Mouse (Mus musculus) cortical plate, adult 2 months (tissue): ENCODE measurements at regions not wholly inside any gene's neighbourhood (a gene's known extent, or its start where the extent isn't known, plus 50 kb on each side); places are given as distances from the start of the nearest gene placed in this dataset.

Experiments
- CTCF ChIP-seq: fragments of 200-500 bp; IDR thresholded peaks from 2 replicates; pipeline ENCODE4 v1.5.1; 2011; ENCODE audit warnings: mild to moderate bottlenecking, control low read depth, low read length; ENCODE audit not compliant: insufficient read depth; ENCODE audit errors: extremely low read depth
- POLR2A ChIP-seq: fragments of 200-500 bp; IDR thresholded peaks from 2 replicates; pipeline ENCODE4 v1.6.1; 2011; ENCODE audit warnings: mild to moderate bottlenecking, low read length, control low read depth; ENCODE audit not compliant: insufficient read depth; ENCODE audit errors: extremely low read depth

- no peak for TF ChIP-seq POLR2A
- TF ChIP-seq CTCF = no peak
Measured at GRCm38 (mm10) chr12:10618319-10618718, 227.7 kb downstream of the Rdh14 start.
